Mouse (Mus musculus) mouse embryonic stem cell (cell line): Measurements from ENCODE around the gene Lepr.

Experiments
- in situ Hi-C, 2 experiments: fragments of 300-500 bp; cut with MboI; formaldehyde crosslinking; loops; 1 replicate in 1 of 2; 3 replicates in 1 of 2; pipeline ENCODE4 v1.14.3; 2019 to 2020; ENCODE audit warnings: low sequenced_read_pairs in 2 of 2, low pct_unique_long_range_greater_than_20kb in 1 of 2, mixed read lengths in 1 of 2; ENCODE audit not compliant: unreplicated experiment in 1 of 2

The Lepr gene

GRCm38 (mm10) chr4:101717367-101718121 is at the start of gene Lepr:
Gene Lepr (plus strand): TSS chr4:101717404.
- in situ Hi-C loops = no loop called here

- in situ Hi-C loops = no loop called here
These were observed 48.0 kb upstream of the Lepr start for GRCm38 (mm10) chr4:101669161-101669560.

- in situ Hi-C loops = no loop called here
These were observed 47.4 kb upstream of the Lepr start for GRCm38 (mm10) chr4:101669811-101670210.

GRCm38 (mm10) chr4:101674790-101675189 is 42.4 kb upstream of the Lepr start:
- in situ Hi-C loops = loop anchor here in 1 of 2 experiments (25.0 kb wide), 1 partner anchor 338 kb away; no protein-coding TSS in a partner anchor

GRCm38 (mm10) chr4:101675726-101676125 is 41.5 kb upstream of the Lepr start:
- in situ Hi-C loops = loop anchor here in 1 of 2 experiments (25.0 kb wide), 1 partner anchor 337 kb away; no protein-coding TSS in a partner anchor

- in situ Hi-C loops = loop anchor here in 1 of 2 experiments (25.0 kb wide), 1 partner anchor 330 kb away; no protein-coding TSS in a partner anchor
These were observed 34.6 kb upstream of the Lepr start for GRCm38 (mm10) chr4:101682620-101683019.

- in situ Hi-C loops = loop anchor here in 1 of 2 experiments (25.0 kb wide), 1 partner anchor 329 kb away; no protein-coding TSS in a partner anchor
These were observed 34.1 kb upstream of the Lepr start for GRCm38 (mm10) chr4:101683086-101683485.

- in situ Hi-C loops = loop anchor here in 1 of 2 experiments (25.0 kb wide), 1 partner anchor 327 kb away; no protein-coding TSS in a partner anchor
These were observed 32.4 kb upstream of the Lepr start for GRCm38 (mm10) chr4:101684821-101685220.

- in situ Hi-C loops = loop anchor here in 1 of 2 experiments (25.0 kb wide), 1 partner anchor 326 kb away; no protein-coding TSS in a partner anchor
These were observed 30.9 kb upstream of the Lepr start for GRCm38 (mm10) chr4:101686227-101686810.

GRCm38 (mm10) chr4:101689241-101689640 is 28.0 kb upstream of the Lepr start:
- in situ Hi-C loops = loop anchor here in 1 of 2 experiments (25.0 kb wide), 1 partner anchor 323 kb away; no protein-coding TSS in a partner anchor

- in situ Hi-C loops = loop anchor here in 1 of 2 experiments (25.0 kb wide), 1 partner anchor 323 kb away; no protein-coding TSS in a partner anchor
These were observed 27.6 kb upstream of the Lepr start for GRCm38 (mm10) chr4:101689645-101690044.

- in situ Hi-C loops = loop anchor here in 1 of 2 experiments (25.0 kb wide), 1 partner anchor 319 kb away; no protein-coding TSS in a partner anchor
These were observed 24.3 kb upstream of the Lepr start for GRCm38 (mm10) chr4:101692892-101693291.

GRCm38 (mm10) chr4:101694529-101694928 is 22.7 kb upstream of the Lepr start:
- in situ Hi-C loops = loop anchor here in 1 of 2 experiments (25.0 kb wide), 1 partner anchor 318 kb away; no protein-coding TSS in a partner anchor

GRCm38 (mm10) chr4:101697236-101697635 is 20.0 kb upstream of the Lepr start:
- in situ Hi-C loops = loop anchor here in 1 of 2 experiments (25.0 kb wide), 1 partner anchor 315 kb away; no protein-coding TSS in a partner anchor

- in situ Hi-C loops = loop anchor here in 1 of 2 experiments (25.0 kb wide), 1 partner anchor 313 kb away; no protein-coding TSS in a partner anchor
These were observed 17.8 kb upstream of the Lepr start for GRCm38 (mm10) chr4:101699423-101699822.

- in situ Hi-C loops = no loop called here
These were observed 16.1 kb upstream of the Lepr start for GRCm38 (mm10) chr4:101700892-101701640.

GRCm38 (mm10) chr4:101705325-101705724 is 11.9 kb upstream of the Lepr start:
- in situ Hi-C loops = no loop called here

- in situ Hi-C loops = no loop called here
These were observed 10.0 kb upstream of the Lepr start for GRCm38 (mm10) chr4:101707234-101707633.
